Mouse (Mus musculus) frontal cortex, postnatal 25 days (tissue): ENCODE data around the gene Olfr1109.

ENCODE experiments used
- DNase-seq, 2 experiments: peaks; one replicate each; pipeline ENCODE4 v3.0.0; 2022; ENCODE audit warnings: low spot score in 2 of 2

Gene Olfr1109

DNA sequence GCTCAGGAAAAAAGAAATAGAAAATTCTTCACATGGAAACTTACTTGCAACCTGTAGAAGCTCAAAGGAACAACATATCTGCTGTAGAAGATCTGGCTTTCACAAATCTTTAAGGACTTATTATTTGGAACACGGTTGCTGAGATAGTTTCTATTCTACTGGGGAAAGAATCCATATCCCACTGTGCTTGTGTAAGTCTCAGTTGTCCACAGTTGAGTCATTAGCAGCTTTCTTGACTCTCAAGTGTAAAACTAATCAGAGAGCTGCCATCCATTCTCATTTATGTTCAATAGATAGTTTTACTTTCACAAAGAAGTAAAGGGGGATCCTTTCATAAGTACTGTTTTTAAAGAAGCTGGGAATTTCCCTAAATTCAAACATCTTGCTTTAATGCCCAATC is at the start of gene Olfr1109:
Gene Olfr1109 (minus strand): TSS at position 101 of the 400 bp plus-strand sequence.
- no peak for DNase-seq

DNA sequence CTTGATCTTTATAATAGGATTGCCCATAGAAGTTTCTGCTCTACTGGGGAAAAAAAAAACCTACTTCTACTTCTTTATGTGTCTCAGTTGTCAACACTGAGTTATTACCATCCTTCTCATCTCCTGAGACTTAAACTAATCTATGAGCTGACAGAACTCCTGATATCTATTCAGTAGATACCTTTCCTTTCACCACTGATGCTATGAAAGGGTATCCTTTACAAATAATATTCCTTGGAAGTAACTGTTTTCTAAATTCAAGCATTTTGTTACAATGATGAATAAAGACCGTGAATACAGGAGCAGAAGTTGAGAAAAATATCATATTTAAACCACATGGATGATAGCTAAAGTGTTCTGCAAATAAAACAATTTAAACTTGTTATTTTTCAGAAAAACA is 44.4 kb upstream of the Olfr1109 start, which contains the start of gene Olfr1110:
Gene Olfr1110 (minus strand): TSS at position 101 of the 400 bp plus-strand sequence.
- no peak for DNase-seq

DNA sequence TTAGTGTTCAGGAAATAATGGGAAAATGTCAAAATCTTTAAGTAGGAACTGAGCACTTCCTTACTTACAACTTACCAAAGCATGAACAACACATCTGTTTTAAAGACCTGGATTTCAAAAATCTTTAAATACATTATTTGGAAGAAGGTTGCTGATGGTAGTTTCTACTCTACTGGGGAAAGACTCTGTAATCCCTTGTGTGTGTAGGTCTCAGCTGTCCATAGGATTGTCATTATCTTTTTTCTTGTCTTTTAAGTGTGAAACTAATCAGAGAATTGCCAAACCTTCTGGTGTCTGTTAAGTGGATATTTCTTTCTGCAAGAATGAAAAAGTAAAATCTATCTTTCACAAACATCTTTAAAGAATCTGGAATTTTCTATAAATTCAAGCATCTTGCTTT is 18.7 kb upstream of the Olfr1109 start, which contains the start of gene Olfr259:
Gene Olfr259 (minus strand): TSS at position 101 of the 400 bp plus-strand sequence.
- no peak for DNase-seq

DNA sequence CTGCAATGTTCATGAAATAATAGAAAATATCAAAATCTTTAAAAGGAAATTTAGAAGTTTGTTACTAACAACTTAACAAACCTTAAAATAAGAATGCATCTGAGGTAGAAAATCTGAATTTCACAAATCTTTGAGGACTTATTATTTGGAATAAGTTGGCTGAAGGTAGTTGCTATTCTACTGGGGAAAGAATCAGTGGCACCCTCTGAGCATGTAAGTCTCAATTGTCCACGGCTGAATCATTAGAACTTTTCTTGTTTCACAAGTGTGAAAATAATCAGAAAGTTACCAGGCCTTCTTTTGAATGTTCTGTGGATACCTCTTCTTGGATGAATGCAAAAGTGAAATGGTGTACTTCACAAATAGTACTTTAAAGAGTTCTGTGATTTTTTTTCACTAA is 20.1 kb downstream of the Olfr1109 start, which contains the start of gene Olfr1107:
Gene Olfr1107 (minus strand): TSS at position 101 of the 400 bp plus-strand sequence.
- no peak for DNase-seq

DNA sequence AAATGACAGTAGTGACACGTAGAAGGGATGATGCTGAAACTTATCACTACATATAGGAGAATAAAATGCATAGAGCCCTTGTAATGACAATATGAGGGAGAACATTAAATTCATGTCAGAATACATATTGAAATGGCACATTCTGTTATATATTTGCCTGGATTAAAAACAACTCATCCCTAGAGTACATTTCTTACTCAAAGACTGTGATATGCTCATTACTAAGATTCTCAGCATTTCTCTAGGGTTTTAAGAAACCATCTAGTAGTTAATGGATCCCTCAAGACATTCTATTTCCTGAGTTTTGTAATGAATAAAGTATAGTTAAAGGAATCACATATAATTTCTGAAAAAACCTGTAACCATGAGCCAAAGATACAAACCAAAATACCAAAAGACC is 43.6 kb downstream of the Olfr1109 start, which contains the start of gene Olfr1106:
Gene Olfr1106 (minus strand): TSS at position 101 of the 400 bp plus-strand sequence.
- DNase-seq = no peak
